Mouse (Mus musculus) stomach, embryonic 15.5 days (tissue): ENCODE results near the gene Chuk. TPM values are rescaled to one million over a fixed set of nuclear protein-coding genes. Genes with fewer than 3 reads are reported as not detected.

ENCODE experiments used
- ATAC-seq: fragments of 200-750 bp; cut with Nextera tagmentation; 2 replicates; pipeline ENCODE4 v1.8.0; 2017; ENCODE audit warnings: low read depth, moderate number of reproducible peaks, moderate TSS enrichment; ENCODE audit not compliant: insufficient read depth, low FRiP score
- H3K27ac ChIP-seq: fragments of 300-500 bp; sonication (generic); 2 replicates; pipeline ENCODE4 v1.5.1; 2015; ENCODE audit warnings: mild to moderate bottlenecking, inconsistent platforms
- H3K27me3 ChIP-seq: fragments of 300-500 bp; sonication (generic); replicated peaks from 2 replicates; pipeline ENCODE4 v1.6.1; 2015; ENCODE audit warnings: inconsistent platforms
- H3K36me3 ChIP-seq: fragments of 300-500 bp; sonication (generic); 2 replicates; pipeline ENCODE4 v1.6.1; 2015; ENCODE audit warnings: inconsistent platforms
- H3K4me1 ChIP-seq: fragments of 300-500 bp; sonication (generic); 2 replicates; pipeline ENCODE4 v1.6.1; 2015; ENCODE audit warnings: inconsistent platforms
- H3K4me2 ChIP-seq: fragments of 300-500 bp; sonication (generic); 2 replicates; pipeline ENCODE4 v1.6.1; 2015; ENCODE audit warnings: mild to moderate bottlenecking, inconsistent platforms
- H3K4me3 ChIP-seq: fragments of 300-500 bp; sonication (generic); replicated peaks from 2 replicates; pipeline ENCODE4 v1.5.1; 2015; ENCODE audit warnings: inconsistent platforms
- H3K9ac ChIP-seq: fragments of 300-500 bp; sonication (generic); 2 replicates; pipeline ENCODE4 v1.6.1; 2015; ENCODE audit warnings: inconsistent platforms
- H3K9me3 ChIP-seq: fragments of 300-500 bp; sonication (generic); 2 replicates; pipeline ENCODE4 v1.6.1; 2016; ENCODE audit warnings: inconsistent platforms
- WGBS: fragments of 180-500 bp; shearing (Covaris S2); methylation state at CpG from one replicate; pipeline ENCODE4 v1.1.7; 2015; 5-methylcytosine and 5-hydroxymethylcytosine counted together
- polyA plus RNA-seq: library from polyadenylated mRNA; unstranded; fragments of >200 nt; fragmentation: Nextera tagmentation; extraction: Ambion mirVana; gene quantifications from 2 replicates; pipeline ENCODE4 v1.2.1, GENCODE M21; 2015

The Chuk gene
- polyA plus RNA-seq, 1 experiment from 2014 or later, result 37.1 TPM

DNA sequence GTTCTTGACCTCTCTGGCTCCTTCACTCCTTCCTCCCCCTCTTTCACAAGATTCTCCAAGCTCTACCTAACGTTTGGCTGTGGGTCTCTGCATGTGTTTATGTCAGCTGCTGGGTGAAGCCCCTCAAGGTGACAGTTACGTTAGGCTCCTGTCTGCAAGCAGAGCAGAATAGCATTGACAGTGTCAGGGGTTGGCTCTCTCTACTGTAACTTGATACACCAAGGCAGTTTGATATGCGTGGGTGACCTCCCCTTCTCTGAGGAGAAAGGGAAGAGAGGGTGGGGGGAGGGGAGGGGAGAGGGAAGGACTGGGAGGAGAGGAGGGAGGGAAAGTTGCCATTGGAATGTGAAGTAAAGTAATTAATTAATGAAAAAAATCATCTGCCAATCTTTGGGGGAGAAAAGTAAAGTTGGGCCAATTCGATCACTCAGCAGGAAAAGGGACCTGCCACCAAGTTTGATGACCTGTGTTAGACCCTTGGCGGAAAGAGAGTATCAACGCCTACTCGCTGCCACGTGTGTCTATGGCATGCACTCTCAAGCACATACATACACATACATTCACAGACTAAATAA lies 80.2 kb downstream of the Chuk start:
- WGBS, result 62% methylated on average over 8 of the region's 8 CpGs
- ATAC-seq, result no peak

DNA sequence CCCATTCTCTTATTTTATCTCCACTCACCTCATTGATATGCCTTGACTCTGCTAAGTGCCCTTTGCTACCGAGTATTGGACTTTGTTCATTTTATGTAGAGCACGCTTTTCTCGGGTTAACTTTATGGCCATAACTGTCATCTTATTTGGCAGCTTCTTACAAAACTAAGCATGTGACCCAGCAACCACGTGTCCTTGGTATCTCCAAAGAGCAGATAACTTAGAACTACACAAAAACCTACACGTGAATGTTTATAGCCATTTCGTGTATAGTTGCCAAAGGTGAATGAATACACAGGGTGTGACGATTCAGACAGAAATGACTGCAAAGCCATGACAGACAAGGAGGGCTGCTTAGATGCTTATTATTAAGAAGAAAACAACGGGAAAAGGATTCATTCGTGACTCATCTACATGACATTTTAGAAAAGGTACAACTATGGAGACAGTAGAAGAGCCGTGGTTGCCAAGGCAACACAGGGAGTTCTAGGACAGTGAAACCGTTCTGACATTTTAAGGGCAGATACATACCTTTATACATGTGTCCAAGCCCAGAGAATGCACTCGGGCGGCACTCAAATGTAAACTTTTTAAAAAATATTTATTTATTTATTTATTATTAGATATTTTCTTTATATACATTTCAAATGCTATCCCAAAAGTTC lies 82.2 kb downstream of the Chuk start:
- no peak overlapping the region for H3K4me3 ChIP-seq
- WGBS, result 81% methylated on average over 13 of the region's 13 CpGs
- no peak overlapping the region for H3K27ac ChIP-seq
- H3K36me3 ChIP-seq, result no peaks in the 10 kb centered on the region
- H3K9ac ChIP-seq, result no peak overlapping the region
- H3K4me1 ChIP-seq, result no peaks in the 10 kb centered on the region
- no peak overlapping the region for H3K4me2 ChIP-seq
- no peaks in the 10 kb centered on the region for H3K27me3 ChIP-seq
- no peak for ATAC-seq
- no peaks in the 10 kb centered on the region for H3K9me3 ChIP-seq

More for the DNA sequence above, 80.2 kb downstream of the Chuk start:
- H3K9me3 ChIP-seq, result no peaks in the 10 kb centered on the region
- H3K9ac ChIP-seq, result no peak overlapping the region
- H3K4me3 ChIP-seq, result no peak overlapping the region
- H3K27me3 ChIP-seq, result no peaks in the 10 kb centered on the region
- H3K36me3 ChIP-seq, result no peaks in the 10 kb centered on the region
- H3K4me2 ChIP-seq, result no peak overlapping the region
- no peaks in the 10 kb centered on the region for H3K4me1 ChIP-seq
- H3K27ac ChIP-seq, result no peak overlapping the region

Other genes starting within 250 kb of the Chuk start
- gene Dnmbp, start 167.3 kb downstream of the Chuk start, polyA plus RNA-seq, result 29.9 and 31.7 TPM in 2 replicates
- 52.6 and 56.8 TPM in 2 replicates for gene Cpn1, start 120.9 kb downstream of the Chuk start, polyA plus RNA-seq
- gene Cyp2c23, start 78.3 kb downstream of the Chuk start, polyA plus RNA-seq, result 2.2 and 3.4 TPM in 2 replicates
- 40.8 and 46.0 TPM in 2 replicates for gene Erlin1, start 37.7 kb downstream of the Chuk start, polyA plus RNA-seq
- gene Cwf19l1, start 28.4 kb upstream of the Chuk start, polyA plus RNA-seq, result 28.6 and 29.7 TPM in 2 replicates
- 82.1 and 86.9 TPM in 2 replicates for gene Bloc1s2, start 39.0 kb upstream of the Chuk start, polyA plus RNA-seq
- gene Pkd2l1, start 85.0 kb upstream of the Chuk start, polyA plus RNA-seq, result not detected in 2 replicates
- gene Scd3, start 95.8 kb upstream of the Chuk start, polyA plus RNA-seq, result 0.28 and 0.59 TPM in 2 replicates
- 266 and 297 TPM in 2 replicates for gene Scd2, start 186.2 kb upstream of the Chuk start, polyA plus RNA-seq
- gene Scd4, start 225.6 kb upstream of the Chuk start, polyA plus RNA-seq, result 0.12 and 0.15 TPM in 2 replicates